Mouse (Mus musculus) testis, adult 2 months (tissue): Measurements from ENCODE around the gene Cfap43.

ENCODE experiments used
- CTCF ChIP-seq: fragments of 200-500 bp; IDR thresholded peaks from 2 replicates; pipeline ENCODE4 v1.5.1; 2012; ENCODE audit warnings: low read depth, mild to moderate bottlenecking, inconsistent platforms, low read length, moderate library complexity; ENCODE audit not compliant: control insufficient read depth, insufficient read depth, insufficient replicate concordance
- POLR2A ChIP-seq: fragments of 200-500 bp; IDR thresholded peaks from 2 replicates; pipeline ENCODE4 v1.6.1; 2012; ENCODE audit warnings: low read depth, mild to moderate bottlenecking, inconsistent platforms, low read length, moderate library complexity; ENCODE audit not compliant: control insufficient read depth

- no peak for TF ChIP-seq POLR2A
- no peak for TF ChIP-seq CTCF
Measured at GRCm38 (mm10) chr19:47699743-47700142, 219.3 kb downstream of the Cfap43 start.
